Mouse (Mus musculus): ENCODE measurements around the gene Phactr2.
"Not testable (repeated sequence)": the region's sequence is repeated elsewhere in the genome, so short reads cannot be mapped to it uniquely, and the experiment has no call there.

Gene Phactr2

DNA sequence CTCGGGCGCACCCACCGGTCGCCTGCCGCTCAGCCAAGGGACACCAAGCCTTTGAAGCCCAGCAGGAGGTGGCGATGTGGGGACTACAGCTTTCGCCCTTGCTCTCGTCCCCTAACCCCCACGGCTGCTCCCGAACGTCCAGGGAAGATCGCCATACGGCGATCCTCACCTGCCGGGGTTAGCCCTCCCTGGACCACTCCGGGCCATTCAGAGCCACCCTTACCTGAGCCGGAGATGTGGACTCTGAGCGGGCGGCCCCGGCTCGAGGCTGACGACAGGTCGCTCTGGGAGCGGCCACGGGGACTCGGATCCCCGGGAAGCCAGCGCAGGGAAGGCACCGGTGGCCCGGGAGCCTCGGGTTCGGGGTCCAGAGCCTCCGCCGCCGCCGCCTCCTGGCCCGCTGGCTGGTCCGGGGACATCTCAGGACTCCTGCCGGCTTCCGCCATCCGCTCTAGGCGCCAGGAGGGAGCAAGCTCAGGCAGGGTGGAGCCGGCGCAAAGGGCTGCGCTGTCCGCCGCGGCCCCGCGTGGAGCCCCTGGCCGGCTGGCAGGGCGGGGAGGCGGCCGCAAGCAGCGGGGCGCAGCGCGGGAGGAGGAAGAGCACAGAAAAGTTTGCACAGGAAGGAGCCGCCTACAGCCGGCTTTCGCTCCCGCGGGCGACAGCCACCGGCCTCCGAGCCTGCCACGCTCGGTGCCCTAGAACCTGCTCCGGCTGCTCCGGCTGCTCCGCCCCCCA lies at the start of gene Phactr2:
Gene Phactr2 (minus strand): TSS at position 580 of the 735 bp plus-strand sequence.
- DNase-seq (ENCODE audit: low read depth, low spot score), result no peak

DNA sequence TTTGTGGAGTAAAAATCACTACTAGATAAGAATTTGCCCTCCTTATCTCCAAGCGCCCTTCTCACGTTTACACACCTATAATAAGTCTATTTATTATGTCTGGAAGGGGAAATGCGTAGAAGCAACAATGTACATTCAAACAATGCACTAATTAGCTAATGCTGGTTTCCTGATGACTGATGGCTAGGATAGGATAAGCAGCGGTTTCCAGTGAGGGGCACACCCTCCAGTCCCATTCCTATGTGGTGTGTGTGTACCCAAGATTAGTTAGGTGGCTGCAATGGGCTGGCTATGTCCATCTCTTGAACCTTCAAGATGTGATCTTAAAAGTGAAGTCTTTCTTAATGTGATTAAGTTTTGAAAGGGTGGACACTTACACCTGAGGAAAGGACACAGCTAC lies 47.6 kb upstream of the Phactr2 start:
- DNase-seq (ENCODE audit: low read depth, low spot score), result no peak

DNA sequence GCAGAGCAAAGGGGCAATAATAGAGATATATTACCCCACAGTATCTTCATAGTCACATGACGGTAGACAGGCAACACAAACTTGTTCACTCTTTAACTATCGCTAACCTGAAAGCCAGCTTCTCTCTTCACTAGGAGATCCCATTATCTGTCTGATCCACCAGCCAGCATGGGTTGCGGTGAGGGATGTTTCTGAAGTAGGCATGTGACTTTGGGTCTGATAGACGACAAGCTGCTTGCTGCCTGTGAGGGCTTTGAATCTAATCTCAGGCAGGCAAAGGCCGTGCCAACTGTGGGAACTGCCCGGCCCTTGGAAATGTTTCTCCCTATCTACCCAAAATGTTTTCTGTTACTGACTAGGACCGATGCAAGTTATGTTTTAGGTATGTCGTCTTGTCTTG lies 28.2 kb upstream of the Phactr2 start:
- DNase-seq (ENCODE audit: low read depth, low spot score), result no peak

DNA sequence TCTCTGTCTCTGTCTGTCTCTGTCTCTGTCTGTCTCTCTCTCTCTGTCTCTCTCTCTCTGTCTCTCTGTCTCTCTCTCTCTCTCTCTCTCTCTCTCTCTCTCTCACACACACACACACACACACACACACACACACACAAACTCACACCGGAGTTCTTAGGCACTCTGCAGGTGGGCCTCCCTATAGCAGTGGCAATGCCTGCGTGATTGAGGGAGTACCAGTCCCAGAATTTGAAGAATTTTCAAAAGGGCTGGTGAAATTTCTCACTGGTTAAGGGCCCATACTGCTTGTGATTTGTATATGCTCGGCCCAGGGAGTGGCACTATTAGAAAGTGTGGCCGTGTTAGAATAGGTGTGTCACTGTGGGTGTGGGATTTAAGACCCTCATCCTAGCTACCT lies 27.3 kb upstream of the Phactr2 start:
- DNase-seq (ENCODE audit: low read depth, low spot score), result not testable (repeated sequence)

DNA sequence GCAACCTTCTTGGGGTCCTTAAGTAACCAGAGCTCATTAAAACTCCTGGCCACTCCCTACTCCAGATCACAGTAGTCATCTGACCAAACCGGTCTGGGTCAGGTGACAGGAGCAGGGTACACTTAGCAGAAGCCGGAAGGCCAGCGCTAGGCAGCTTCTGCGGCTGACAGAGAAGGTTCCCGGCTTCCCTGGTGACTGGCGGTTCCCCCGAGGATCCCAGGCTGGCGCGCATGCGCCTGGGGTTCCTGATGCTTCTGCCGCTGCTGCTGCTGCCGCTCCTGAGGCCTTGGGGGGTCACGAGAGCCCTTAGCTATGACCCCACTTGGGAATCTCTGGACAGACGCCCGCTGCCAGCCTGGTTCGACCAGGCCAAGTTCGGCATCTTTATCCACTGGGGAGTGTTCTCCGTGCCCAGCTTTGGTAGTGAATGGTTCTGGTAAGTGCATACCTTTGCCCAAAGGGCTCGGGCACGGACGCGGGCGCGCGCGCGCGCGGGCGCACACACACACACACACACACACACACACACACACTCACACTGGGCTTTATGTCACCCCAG lies 26.8 kb upstream of the Phactr2 start:
- peak; percentile 55 for DNase-seq (ENCODE audit: low read depth, low spot score)

DNA sequence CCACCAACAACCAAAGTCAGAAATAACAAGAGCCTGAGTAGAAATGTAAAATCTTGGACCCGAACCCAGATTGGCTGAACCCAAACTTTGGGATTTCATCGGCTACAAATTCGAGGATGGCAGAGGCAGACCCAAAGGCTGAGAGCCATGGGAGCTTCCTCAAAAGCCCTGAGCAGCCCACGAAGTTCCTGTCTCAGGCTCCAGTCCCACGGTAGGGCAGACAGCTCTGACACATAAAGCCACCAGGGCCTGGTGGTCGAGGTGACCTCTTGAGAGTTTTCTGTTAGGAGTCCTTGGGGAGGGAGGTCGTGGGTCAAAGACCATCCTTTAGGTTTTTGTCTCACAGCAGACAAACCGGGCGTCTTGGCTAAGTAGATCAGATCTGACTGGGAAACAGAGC lies 26.3 kb upstream of the Phactr2 start:
- DNase-seq (ENCODE audit: low read depth, low spot score), result no peak

DNA sequence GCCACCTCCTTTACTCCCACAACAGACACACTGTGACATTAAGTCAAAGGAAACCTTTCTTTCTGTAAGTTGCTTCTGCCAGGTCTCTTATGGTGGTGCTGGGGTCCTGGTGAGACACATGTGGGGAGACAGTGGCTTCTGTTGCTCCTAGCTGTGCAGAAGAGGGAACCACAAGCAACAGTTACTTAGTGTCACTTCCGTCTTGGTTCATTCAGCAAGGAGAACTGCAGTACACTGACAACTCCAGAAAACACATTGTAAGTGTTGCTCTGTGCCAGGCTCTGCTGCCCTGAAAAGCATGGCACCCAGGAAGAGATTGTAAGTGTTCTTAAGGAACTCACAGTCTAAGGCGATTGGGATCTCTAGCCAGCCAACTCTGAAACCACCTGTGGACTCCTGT lies 25.1 kb upstream of the Phactr2 start, which contains the start of gene Fuca2:
Gene Fuca2 (plus strand): TSS at position 210 of the 400 bp plus-strand sequence.
- DNase-seq (ENCODE audit: low read depth, low spot score), result no peak

DNA sequence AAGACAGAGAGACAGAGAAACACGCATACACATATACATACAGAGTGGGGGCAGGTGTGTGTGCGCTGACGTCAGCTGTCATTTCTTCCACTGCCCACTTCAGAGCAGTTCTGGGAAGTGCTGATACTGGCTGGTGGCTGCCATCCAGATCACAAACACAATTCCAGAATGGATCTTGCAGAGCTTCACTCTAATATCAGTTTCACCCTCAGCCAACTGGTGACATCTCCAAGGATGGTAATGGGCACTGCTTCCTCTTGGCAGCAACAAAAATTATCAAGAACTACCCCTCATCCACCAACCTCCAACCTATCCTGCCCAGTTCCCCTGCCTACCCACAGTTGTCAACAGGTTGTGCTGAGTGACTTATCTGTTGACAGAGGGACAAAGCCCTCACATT lies 22.1 kb upstream of the Phactr2 start:
- no peak for DNase-seq (ENCODE audit: low read depth, low spot score)

DNA sequence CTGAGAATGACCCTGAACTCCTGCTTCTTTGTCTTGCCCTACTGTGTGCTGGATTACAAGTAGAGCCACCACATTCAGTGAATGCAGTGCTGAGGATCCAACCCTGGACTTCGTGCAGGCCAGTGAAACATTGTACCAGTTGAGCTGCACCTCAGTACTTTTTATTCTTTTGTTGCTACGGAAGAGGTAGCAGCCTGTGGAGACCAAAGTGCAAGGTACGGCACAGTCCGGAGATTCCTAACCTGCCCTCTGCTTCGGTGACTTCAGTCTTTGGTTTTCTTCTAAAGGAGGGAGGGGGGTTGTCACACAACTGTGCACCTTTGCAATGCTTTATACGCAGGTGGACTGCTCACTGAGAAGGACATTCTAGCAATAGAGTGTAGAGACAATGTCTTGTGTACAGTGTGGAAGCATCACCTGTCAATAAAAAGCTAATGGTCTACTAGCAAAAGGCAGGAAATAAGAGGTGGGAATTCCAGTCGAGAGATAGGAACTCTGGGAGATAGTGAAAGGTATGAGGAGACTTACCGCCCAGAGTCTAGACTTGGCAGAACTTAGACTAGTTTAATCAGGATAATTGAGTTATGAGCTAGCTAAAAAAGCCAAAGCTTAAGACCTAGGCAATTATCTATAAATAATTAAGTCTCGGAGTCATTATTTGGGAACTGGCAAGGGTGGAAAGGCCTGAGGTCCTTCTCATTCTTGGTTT lies 19.9 kb upstream of the Phactr2 start:
- DNase-seq (ENCODE audit: low read depth, low spot score), result no peak

DNA sequence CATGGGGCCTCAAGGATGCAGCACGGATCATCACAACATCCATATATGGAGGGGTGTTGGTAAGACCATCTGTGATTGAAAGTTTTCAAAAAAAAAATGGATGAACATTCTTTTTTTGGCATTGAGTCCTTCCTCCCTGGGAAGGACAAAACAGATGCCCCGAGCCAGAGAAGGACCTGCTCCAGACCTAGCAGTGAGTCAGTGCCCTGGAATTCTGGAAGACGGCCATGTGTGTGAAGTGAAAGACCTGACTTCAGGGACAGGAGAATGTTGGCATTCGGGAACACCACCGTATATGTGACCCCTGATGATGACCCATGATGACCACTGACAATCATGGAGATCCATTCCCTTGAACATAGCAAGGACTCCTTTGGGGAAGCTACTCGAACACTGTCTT lies 15.5 kb upstream of the Phactr2 start:
- no peak for DNase-seq (ENCODE audit: low read depth, low spot score)

DNA sequence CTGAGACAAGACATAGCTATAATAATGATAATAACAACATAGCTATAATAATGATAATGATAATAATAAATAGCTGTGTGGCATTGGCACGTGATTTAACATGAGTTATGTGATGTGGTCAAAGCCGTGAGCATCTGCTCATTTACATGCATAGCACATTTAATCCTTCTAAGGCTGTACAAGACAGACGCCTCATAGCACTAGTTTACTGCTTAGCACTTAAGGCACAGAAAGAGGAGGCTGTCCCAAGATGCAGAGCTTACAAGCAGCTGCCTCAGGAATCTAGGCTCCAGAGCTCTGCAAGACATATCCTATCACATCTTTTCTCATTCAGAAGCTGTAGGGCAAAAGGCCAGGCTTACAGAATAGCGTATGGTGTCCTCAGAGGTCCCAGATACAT lies 11.7 kb upstream of the Phactr2 start:
- no peak for DNase-seq (ENCODE audit: low read depth, low spot score)

DNA sequence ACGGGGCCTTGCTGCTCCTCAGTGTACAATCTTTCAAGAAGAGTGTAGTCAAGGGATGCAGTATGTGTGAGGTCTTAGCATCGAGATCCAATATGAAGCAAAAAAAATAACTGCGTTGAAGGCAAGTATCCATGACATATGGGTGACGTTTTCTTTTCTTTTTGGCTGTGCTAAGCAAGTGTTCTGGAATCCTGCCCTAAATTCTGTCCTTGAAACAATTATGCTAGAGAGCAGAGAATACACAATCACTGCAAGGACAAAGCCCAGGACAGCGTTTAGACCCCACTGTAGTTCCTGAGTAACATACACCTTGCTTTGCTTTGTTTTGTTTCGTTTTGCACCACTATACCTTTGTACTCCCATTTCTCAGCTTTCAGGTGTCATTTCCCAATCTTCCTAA lies 5.1 kb upstream of the Phactr2 start:
- no peak for DNase-seq (ENCODE audit: low read depth, low spot score)

DNA sequence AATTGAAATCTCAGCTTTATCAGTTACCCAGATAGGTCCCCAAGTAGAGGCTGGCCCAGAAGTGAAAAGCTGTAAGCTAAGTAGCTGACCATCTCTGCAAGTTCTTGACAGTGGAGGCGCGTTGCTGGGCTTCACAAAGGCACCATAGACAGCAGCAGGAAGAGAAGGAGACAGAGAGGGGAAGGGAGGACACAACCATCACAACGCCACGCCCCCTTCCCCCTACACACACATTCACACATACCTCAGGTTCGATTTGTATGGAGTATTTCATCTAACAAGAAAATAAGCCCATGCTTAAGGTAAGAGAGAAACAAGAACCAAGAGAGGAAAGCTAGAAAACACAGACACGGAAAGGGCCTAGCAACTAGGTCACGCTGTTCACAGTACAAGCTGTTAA lies 909 bp upstream of the Phactr2 start:
- no peak for DNase-seq (ENCODE audit: low read depth, low spot score)

DNA sequence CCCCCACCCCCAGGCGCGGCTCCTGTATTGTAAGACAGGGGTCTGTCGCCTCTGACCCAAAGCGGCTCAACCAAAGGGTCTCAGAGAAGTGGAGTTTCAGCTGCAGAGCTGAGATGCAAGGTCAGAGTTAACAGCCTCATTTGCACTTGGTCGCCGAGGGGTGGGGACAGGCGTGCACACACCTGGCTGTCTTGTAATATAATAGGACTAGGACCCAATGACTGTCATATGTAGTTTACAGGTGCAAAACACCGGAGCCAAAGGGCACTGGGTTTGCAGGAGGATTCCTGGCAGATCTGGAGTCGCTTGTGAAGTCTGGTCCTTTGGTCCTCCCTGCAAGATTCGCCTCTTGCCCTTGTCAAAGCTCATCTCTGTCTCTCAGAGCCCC lies 350 bp upstream of the Phactr2 start:
- no peak for DNase-seq (ENCODE audit: low read depth, low spot score)

DNA sequence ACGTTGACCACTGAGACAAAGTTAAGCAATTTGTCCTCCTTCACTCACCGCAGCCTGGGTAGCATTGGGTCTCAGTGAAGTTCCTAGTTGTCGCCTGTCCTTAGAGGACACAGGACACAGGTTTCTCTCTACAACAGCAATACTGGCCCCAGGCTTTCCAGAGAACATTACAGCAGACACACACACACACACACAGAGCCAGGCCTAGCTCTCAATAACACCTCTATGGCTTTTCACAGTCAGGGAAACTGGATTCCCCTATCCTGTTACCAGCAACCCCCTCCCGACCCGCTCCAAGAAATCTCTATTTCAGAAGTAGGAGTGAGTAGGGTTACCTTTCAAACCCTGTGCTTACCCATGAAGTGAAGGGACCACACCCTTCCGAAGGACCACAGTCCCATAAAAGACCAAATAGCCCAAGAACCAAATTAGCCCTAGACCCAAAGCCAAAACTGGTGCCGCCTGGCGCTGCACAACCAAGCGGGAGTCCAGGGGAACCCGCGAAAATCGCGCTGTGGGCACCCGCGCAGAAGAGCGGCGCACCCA lies 852 bp downstream of the Phactr2 start:
- no peak for DNase-seq (ENCODE audit: low read depth, low spot score)

DNA sequence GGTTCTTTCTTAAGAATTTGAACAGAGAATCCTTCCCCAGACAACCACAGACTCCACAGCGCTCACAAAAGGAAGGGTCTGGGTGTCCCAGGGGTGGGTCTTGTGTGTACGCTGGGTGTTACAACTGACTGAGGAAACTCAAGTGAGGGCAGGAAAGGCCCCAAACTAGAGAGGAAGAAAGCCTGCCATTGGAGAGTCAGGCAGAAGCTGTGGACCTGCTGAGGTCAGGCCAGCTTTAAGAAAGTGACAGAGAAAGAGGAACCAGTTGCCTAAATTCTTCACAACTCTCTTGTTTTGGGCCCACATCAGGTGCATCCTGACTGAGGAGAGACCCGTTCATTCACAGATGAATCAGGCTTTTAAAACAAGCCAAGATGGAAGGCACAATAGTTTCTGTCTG lies 4.0 kb downstream of the Phactr2 start:
- no peak for DNase-seq (ENCODE audit: low read depth, low spot score)

DNA sequence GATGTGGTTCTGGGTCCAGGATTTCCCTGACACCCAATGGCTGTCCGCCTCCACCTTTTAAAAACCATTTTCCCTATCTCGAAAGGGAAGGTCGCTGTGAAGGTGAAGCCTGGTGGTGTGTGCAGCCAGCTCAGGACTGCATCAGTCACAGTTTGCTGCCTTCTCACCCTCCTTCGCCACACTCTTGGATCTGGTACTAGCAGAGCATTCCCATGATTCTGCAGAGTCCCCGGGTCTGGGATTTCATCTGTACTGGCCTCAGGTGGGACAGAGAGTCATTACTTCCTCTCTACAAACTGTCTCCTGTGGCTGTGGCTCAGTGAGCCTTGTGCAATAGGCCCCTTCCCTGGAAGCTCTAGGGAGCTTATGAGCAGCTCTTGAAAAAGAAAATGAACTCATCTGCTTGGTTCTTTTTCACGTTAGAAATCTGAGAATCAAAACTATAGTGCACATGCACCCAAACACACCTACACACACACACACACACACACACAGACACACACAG lies 6.1 kb downstream of the Phactr2 start:
- DNase-seq (ENCODE audit: low read depth, low spot score), result not testable (repeated sequence)

DNA sequence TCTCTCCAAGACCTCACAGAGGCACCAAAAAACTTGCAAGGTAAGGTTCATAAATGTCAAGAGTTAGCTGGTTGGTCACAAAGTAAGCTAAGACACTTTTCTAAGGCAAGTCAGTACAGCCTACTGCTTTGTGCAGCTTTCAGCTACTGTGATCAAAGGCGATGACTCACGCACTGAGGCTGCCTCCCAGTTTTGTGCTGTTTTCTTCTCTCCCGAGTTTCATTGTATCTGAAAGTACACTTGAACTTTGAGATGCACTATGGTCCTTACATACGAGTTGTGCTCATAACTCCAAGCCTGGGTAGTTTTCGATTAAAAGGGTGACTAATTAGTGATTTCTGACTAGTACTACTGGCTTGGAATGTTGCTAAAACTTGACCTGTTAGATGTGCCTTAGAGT lies 7.3 kb downstream of the Phactr2 start:
- DNase-seq (ENCODE audit: low read depth, low spot score), result no peak

DNA sequence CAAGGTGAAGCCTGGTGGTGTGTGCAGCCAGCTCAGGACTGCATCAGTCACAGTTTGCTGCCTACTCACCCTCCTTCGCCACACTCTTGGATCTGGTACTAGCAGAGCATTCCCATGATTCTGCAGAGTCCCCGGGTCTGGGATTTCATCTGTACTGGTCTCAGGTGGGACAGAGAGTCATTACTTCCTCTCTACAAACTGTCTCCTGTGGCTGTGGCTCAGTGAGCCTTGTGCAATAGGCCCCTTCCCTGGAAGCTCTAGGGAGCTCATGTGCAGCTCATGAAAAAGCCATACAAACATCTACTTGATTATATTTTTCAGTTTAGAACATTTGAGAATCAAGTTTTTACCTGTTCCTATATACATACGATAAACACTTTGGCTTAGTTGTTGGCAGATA lies 9.9 kb downstream of the Phactr2 start:
- not testable (repeated sequence) for DNase-seq (ENCODE audit: low read depth, low spot score)

DNA sequence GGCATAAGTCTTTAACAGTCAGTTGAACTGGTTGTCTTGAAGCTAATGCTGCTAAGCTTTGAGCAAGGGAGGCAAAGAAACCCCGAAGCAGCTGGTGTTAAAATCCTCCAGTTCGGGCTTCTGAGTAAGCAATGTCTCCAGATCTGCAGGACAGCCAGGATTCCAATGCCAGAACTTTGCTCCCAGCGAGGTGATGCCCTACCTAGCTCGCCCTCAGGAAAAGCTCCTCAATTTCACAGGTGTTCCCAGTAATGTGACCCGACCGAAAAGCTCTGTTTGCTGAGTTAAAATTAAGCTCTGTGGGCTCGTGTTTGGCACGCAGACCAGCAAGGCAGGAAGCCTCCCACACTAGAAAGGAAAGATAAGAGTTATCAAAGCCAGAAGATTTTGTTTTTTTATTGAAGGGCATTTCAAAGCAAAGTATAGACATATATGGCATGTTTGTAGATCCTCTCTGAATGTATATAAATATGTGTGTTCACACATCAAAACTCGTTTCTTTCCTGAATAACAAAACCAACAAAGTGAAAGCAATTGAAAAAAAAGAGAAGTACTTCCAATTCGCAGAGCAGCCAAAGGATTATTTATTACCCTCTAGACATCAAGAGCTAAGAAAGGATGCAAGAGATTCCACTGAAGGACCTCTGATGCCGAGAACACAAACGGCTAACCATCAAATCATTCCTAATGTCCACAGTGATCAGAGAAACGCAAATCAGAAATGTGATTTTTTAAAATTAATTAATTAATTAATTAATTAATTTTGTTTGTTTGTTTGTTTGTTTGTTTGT lies 20.8 kb downstream of the Phactr2 start:
- DNase-seq (ENCODE audit: low read depth, low spot score), result no peak

DNA sequence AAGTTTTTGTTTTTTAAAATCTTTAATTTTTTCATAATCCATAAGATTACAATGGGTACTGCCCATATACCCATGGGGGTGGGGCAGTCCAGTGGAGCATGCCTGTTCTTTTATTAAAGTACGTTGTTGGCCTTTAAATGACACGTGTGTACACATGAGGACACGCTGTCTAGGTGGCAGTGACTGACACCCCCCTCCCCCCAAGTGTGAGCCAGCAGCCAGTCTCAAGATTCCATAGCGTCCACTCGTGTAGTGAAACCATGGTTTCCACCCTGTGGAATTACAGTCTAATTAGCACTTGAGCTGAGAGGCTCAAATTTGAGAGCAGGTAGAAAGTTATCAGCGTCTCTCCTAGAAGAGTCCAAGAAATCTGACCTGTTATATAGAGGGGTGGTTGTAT lies 22.6 kb downstream of the Phactr2 start:
- no peak for DNase-seq (ENCODE audit: low read depth, low spot score)

All from brain, embryonic 18.5 days (tissue).